Mouse (Mus musculus): ENCODE data around the gene Mbd3. TPM values are rescaled to one million over a fixed set of nuclear protein-coding genes. Genes with fewer than 3 reads are reported as not detected.

Mbd3 gene
- 48.0 and 51.0 TPM in 2 replicates for polyA plus RNA-seq (2015; fragmentation: Nextera tagmentation; extraction: Ambion mirVana)

DNA sequence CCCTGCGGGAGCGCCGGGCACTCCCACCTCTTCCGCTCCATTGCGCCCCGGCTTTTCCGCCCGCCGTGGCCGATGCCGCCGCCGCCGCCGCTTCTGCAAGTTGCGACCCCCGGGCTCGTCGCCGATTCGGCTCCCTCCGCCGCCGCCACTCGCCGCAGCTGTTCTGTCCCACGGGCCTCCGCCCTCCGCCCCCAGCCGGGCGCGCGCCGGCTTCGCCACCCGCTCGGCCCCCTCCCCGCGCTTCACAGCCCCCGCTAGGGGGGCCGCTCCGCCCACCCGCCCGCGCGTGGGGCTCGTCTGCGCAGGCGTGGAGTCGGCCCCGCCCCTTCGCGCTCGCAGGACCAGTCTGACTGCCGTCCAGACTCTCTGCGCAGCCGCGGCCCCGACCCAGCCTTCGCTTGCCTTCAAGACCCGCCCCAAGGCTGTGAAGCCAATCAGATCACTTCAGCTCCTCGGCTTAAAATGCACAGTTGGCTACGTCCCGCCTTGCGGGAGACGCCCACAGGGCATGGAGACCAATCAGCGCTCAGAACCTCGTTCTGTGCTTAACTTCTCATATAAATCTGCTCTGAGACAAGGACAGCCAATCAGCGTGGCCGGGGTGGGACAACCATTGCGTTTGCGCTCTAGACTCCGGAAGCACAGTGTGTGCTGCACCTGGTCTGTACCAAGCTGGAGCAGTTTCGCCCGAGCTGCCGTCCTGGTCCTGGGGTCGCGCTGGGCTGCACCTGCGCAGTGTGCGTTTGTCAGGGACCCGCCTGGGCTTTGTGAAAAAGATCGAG, at the start of gene Mbd3:
Mbd3 (minus strand) TSS at position 360 of the 782 bp plus-strand sequence.
- Histone ChIP-seq H3K9me3 (ENCODE audit: control insufficient read depth) (no peaks in the 10 kb centered on the region), H3K9ac (ENCODE audit: low read depth, low read length) (peak within 1 kb of the TSS; percentile 84), H3K36me3 (ENCODE audit: control insufficient read depth, insufficient read depth) (peaks cover 37% of the 10 kb centered on the region), H3K4me2 (replicated peaks; ENCODE audit: low read depth) (peak within 1 kb of the TSS; percentile 82), H3K27ac (ENCODE audit: low read depth, low read length) (peak within 1 kb of the TSS; percentile 98), H3K4me1 (replicated peaks; ENCODE audit: control insufficient read depth, insufficient read depth, low read length) (peaks cover 6% of the 10 kb centered on the region), H3K4me3 (ENCODE audit: low read depth, low read length) (peak within 1 kb of the TSS; percentile 76), H3K27me3 (replicated peaks; ENCODE audit: control insufficient read depth, insufficient read depth, low read length) (no peaks in the 10 kb centered on the region)
- TF ChIP-seq CTCF (IDR thresholded peaks at IDR 0.05; ENCODE audit: low read depth): no peak
- ATAC-seq: peak; percentile 94
- WGBS: under 1% methylated on average over 79 of the region's 82 CpGs

- Histone ChIP-seq H3K4me2 (replicated peaks; ENCODE audit: low read depth) (0 out of 2 replicates have a peak overlapping the region, but pooled peaks have one; percentile 9), H3K4me3 (ENCODE audit: low read depth, low read length) (no peak overlapping the region), H3K4me1 (replicated peaks; ENCODE audit: control insufficient read depth, insufficient read depth, low read length) (no peaks in the 10 kb centered on the region; the same call in 1 of the 2 replicates), H3K36me3 (ENCODE audit: control insufficient read depth, insufficient read depth) (no peaks in the 10 kb centered on the region), H3K9ac (ENCODE audit: low read depth, low read length) (no peak overlapping the region), H3K27me3 (replicated peaks; ENCODE audit: control insufficient read depth, insufficient read depth, low read length) (no peaks in the 10 kb centered on the region), H3K27ac (ENCODE audit: low read depth, low read length) (no peak overlapping the region), H3K9me3 (ENCODE audit: control insufficient read depth) (no peaks in the 10 kb centered on the region)
- peak; percentile 84 for ATAC-seq
- peak; percentile 97 for TF ChIP-seq CTCF (IDR thresholded peaks at IDR 0.05; ENCODE audit: low read depth)
- WGBS: 7% methylated on average over 26 of the region's 26 CpGs
Observed at GRCm38 (mm10) chr10:80445898-80446601, 46.7 kb upstream of the Mbd3 start.

DNA sequence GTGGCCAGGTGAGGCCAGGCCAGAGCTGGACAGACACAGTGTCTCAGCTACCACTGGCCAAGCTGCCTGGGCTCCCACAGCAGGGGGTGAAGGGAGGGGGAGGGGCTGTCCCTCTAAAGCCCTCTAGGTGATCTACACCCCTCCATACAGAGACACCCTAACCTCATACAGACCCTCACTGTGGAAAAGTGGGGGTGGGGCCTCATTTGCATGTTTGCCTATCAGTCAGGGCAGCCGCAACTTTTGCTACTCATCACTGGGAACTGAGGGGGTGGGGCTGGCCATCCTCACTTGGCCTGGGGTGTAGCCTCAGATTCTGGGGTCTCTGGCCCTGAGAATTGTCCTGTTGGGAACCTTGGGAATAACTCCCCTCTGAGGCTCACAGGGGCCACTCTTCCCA, 45.7 kb upstream of the Mbd3 start:
- no peak overlapping the region for H3K4me2 ChIP-seq (replicated peaks; ENCODE audit: low read depth)
- no peak for ATAC-seq
- no peaks in the 10 kb centered on the region; the same call in 1 of the 2 replicates for H3K4me1 ChIP-seq (replicated peaks; ENCODE audit: control insufficient read depth, insufficient read depth, low read length)
- no peaks in the 10 kb centered on the region for H3K9me3 ChIP-seq (ENCODE audit: control insufficient read depth)
- no peak overlapping the region for H3K9ac ChIP-seq (ENCODE audit: low read depth, low read length)
- TF ChIP-seq CTCF (IDR thresholded peaks at IDR 0.05; ENCODE audit: low read depth): no peak
- H3K36me3 ChIP-seq (ENCODE audit: control insufficient read depth, insufficient read depth): no peaks in the 10 kb centered on the region
- no peak overlapping the region for H3K4me3 ChIP-seq (ENCODE audit: low read depth, low read length)
- 75% methylated on average over 1 of the region's 1 CpGs for WGBS
- no peaks in the 10 kb centered on the region for H3K27me3 ChIP-seq (replicated peaks; ENCODE audit: control insufficient read depth, insufficient read depth, low read length)
- no peak overlapping the region for H3K27ac ChIP-seq (ENCODE audit: low read depth, low read length)

DNA sequence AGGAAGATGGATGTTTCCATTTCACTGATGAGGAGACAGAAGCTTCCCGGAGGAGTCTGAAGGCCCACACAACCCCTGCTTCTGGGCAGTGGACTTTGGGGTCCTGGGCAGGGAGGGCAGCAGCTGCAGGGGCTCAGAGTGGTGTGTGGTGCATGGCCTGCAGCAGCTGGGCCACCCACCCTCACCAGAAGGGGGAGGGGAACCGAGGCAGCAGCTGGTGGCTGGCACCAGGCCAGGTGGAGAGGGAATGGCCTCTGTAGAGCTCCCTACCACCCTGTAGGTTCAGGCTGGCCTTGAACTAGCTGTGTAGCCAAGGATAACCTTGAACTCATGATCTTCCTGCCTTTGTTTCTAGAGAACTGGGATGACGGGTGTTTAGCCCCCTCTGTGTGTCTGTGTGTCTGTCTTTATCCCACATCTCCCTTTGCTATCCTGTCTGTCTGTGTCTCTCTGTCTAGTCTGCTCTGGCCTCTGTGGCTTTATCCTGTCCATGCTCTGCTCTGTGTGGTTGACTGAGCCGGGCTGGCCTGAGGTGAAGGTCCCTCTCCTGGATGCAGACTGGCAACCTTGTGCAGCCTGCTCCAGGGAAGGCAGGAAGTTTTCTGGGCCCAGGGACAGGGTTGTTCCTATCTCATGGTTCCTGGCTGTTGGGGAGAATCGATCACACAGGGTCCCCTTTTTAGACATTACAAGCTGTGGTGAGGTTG, 45.1 kb upstream of the Mbd3 start:
- 34% methylated on average over 5 of the region's 5 CpGs for WGBS
- TF ChIP-seq CTCF (IDR thresholded peaks at IDR 0.05; ENCODE audit: low read depth): no peak
- Histone ChIP-seq H3K9me3 (ENCODE audit: control insufficient read depth) (no peaks in the 10 kb centered on the region), H3K36me3 (ENCODE audit: control insufficient read depth, insufficient read depth) (no peaks in the 10 kb centered on the region), H3K9ac (ENCODE audit: low read depth, low read length) (no peak overlapping the region), H3K4me1 (replicated peaks; ENCODE audit: control insufficient read depth, insufficient read depth, low read length) (no peaks in the 10 kb centered on the region; the same call in 1 of the 2 replicates), H3K4me2 (replicated peaks; ENCODE audit: low read depth) (no peak overlapping the region), H3K27me3 (replicated peaks; ENCODE audit: control insufficient read depth, insufficient read depth, low read length) (no peaks in the 10 kb centered on the region), H3K4me3 (ENCODE audit: low read depth, low read length) (no peak overlapping the region), H3K27ac (ENCODE audit: low read depth, low read length) (no peak overlapping the region)
- no peak for ATAC-seq

DNA sequence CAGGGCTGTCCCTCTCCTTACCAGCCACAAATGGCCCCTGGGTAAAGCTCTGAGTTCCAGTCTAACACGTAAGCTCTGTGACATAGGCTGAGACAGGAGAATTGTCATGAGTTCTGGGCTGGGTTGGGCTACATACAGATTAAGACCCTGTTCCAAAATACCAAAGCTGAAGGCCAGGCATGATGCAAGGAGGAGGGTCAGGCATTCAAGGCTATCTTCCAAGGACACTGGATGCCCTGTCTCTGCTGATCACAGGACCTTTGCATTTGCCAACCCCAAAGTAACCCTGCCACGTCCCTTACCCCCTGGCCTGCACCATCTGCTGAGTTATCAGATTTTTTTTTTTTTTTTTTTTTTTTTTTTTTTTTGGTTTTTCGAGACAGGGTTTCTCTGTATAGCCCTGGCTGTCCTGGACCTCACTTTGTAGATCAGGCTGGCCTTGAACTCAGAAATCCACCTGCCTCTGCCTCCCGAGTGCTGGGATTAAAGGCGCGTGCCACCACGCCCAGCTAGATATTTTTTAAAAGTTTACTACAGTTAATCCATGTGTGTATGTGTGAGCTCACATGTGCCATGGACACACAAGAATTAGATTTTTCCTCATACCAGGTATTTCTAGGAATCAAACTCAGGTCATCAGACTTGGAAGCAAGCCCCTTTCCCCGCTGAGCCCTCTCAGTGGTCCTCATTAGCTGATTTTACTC, 44.4 kb upstream of the Mbd3 start:
- Histone ChIP-seq H3K9me3 (ENCODE audit: control insufficient read depth) (no peaks in the 10 kb centered on the region), H3K4me1 (replicated peaks; ENCODE audit: control insufficient read depth, insufficient read depth, low read length) (no peaks in the 10 kb centered on the region; the same call in 1 of the 2 replicates), H3K27me3 (replicated peaks; ENCODE audit: control insufficient read depth, insufficient read depth, low read length) (no peaks in the 10 kb centered on the region), H3K36me3 (ENCODE audit: control insufficient read depth, insufficient read depth) (no peaks in the 10 kb centered on the region), H3K4me2 (replicated peaks; ENCODE audit: low read depth) (no peak overlapping the region), H3K4me3 (ENCODE audit: low read depth, low read length) (no peak overlapping the region), H3K27ac (ENCODE audit: low read depth, low read length) (no peak overlapping the region), H3K9ac (ENCODE audit: low read depth, low read length) (no peak overlapping the region)
- TF ChIP-seq CTCF (IDR thresholded peaks at IDR 0.05; ENCODE audit: low read depth): no peak
- no peak for ATAC-seq
- WGBS: 88% methylated on average over 8 of the region's 8 CpGs
